Mouse (Mus musculus): Measurements from ENCODE around the gene Glrb.
A peak's percentile ranks its signal among the peaks of the same experiment; 100 is the strongest.

Gene Glrb

GRCm38 (mm10) chr3:80823975-80824374 lies 89.5 kb downstream of the Glrb start:
- no peak for DNase-seq (ENCODE audit: low spot score in 2 of 2)

GRCm38 (mm10) chr3:80818619-80819018 lies 94.8 kb downstream of the Glrb start:
- no peak for DNase-seq (ENCODE audit: low spot score in 2 of 2)

- no peak for DNase-seq (ENCODE audit: low spot score in 2 of 2)
These were observed 99.7 kb downstream of the Glrb start for GRCm38 (mm10) chr3:80813734-80814133.

GRCm38 (mm10) chr3:80812237-80812636 lies 101.2 kb downstream of the Glrb start:
- DNase-seq (ENCODE audit: low spot score in 2 of 2) = no peak

- no peak for DNase-seq (ENCODE audit: low spot score in 2 of 2)
These were observed 108.1 kb downstream of the Glrb start for GRCm38 (mm10) chr3:80805327-80805726.

- no peak for DNase-seq (ENCODE audit: low spot score in 2 of 2)
These were observed 109.6 kb downstream of the Glrb start for GRCm38 (mm10) chr3:80803811-80804210.

- DNase-seq (ENCODE audit: low spot score in 2 of 2) = no peak
These were observed 110.2 kb downstream of the Glrb start for GRCm38 (mm10) chr3:80803211-80803610.

GRCm38 (mm10) chr3:80802596-80803081 lies 110.8 kb downstream of the Glrb start, which contains the start of gene Gria2:
Gene Gria2 (minus strand): TSS chr3:80802835.
- DNase-seq (ENCODE audit: low spot score in 2 of 2) = peak; percentile 86 to 89

GRCm38 (mm10) chr3:80801827-80802310 lies 111.6 kb downstream of the Glrb start:
- no peak for DNase-seq (ENCODE audit: low spot score in 2 of 2)

GRCm38 (mm10) chr3:80800995-80801826 lies 112.2 kb downstream of the Glrb start:
- DNase-seq (ENCODE audit: low spot score in 2 of 2) = peak; percentile 73

- peak; percentile 25 to 49 for DNase-seq (ENCODE audit: low spot score in 2 of 2)
These were observed 113.0 kb downstream of the Glrb start for GRCm38 (mm10) chr3:80800299-80800994.

GRCm38 (mm10) chr3:80797935-80798334 lies 115.5 kb downstream of the Glrb start:
- DNase-seq (ENCODE audit: low spot score in 2 of 2) = no peak

GRCm38 (mm10) chr3:80796764-80797163 lies 116.7 kb downstream of the Glrb start:
- DNase-seq (ENCODE audit: low spot score in 2 of 2) = no peak

GRCm38 (mm10) chr3:80795284-80795683 lies 118.2 kb downstream of the Glrb start:
- DNase-seq (ENCODE audit: low spot score in 2 of 2) = no peak
